Mouse (Mus musculus) neural tube, embryonic 12.5 days (tissue): Measurements from ENCODE around the gene Tas2r134. TPM values are rescaled to one million over a fixed set of nuclear protein-coding genes. Genes with fewer than 3 reads are reported as not detected.

ENCODE experiments used
- ATAC-seq: fragments of 200-750 bp; cut with Nextera tagmentation; 2 replicates; pipeline ENCODE4 v1.8.0; 2017; ENCODE audit warnings: low read depth, mild to moderate bottlenecking, moderate TSS enrichment, moderate library complexity; ENCODE audit not compliant: low FRiP score
- H3K27ac ChIP-seq: fragments of 300-500 bp; sonication (generic); 2 replicates; pipeline ENCODE4 v1.5.1; 2016
- H3K27me3 ChIP-seq: fragments of 300-500 bp; sonication (generic); replicated peaks from 2 replicates; pipeline ENCODE4 v1.6.1; 2016; ENCODE audit warnings: mild to moderate bottlenecking
- H3K36me3 ChIP-seq: fragments of 300-500 bp; sonication (generic); 2 replicates; pipeline ENCODE4 v1.6.1; 2016; ENCODE audit warnings: mild to moderate bottlenecking
- H3K4me1 ChIP-seq: fragments of 300-500 bp; sonication (generic); 2 replicates; pipeline ENCODE4 v1.6.1; 2016
- H3K4me2 ChIP-seq: fragments of 300-500 bp; sonication (generic); replicated peaks from 2 replicates; pipeline ENCODE4 v1.6.1; 2016; ENCODE audit warnings: mild to moderate bottlenecking
- H3K4me3 ChIP-seq: fragments of 300-500 bp; sonication (generic); 2 replicates; pipeline ENCODE4 v1.5.1; 2016
- H3K9ac ChIP-seq: fragments of 300-500 bp; sonication (generic); 2 replicates; pipeline ENCODE4 v1.6.1; 2016; ENCODE audit warnings: mild to moderate bottlenecking
- H3K9me3 ChIP-seq: fragments of 300-500 bp; sonication (generic); 2 replicates; pipeline ENCODE4 v1.6.1; 2016; ENCODE audit warnings: mild to moderate bottlenecking
- WGBS: fragments of 180-500 bp; shearing (Covaris S2); methylation state at CpG from one replicate; pipeline ENCODE4 v1.1.7; 2016; 5-methylcytosine and 5-hydroxymethylcytosine counted together
- polyA plus RNA-seq: library from polyadenylated mRNA; unstranded; fragments of >200 nt; fragmentation: Nextera tagmentation; extraction: Ambion mirVana; gene quantifications from 2 replicates; pipeline ENCODE4 v1.2.1, GENCODE M21; 2016

The Tas2r134 gene
- polyA plus RNA-seq, 1 experiment from 2014 or later = not detected

DNA sequence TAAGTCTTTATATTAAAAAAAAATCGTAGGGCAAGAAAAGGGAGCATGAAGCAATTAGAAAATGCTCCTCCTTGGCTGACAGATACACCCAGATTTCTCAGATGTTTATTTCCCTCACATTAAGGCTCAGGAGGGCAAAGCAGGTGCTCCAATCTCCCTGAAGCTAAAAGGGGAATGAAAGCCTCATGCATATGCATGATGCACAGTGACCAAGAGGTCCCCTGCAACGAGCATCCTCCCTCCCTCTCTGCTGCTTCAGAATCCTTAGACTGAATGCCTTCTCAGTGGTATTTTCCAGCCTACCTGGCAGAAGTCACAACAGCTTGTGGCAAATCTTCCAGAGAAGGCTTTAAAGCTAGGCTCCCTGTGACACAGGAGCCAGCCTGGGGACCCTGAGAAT lies 16.4 kb upstream of the Tas2r134 start:
- WGBS = 34% methylated on average over 2 of the region's 2 CpGs
- H3K4me1 ChIP-seq = peaks cover 14% of the 10 kb centered on the region
- ATAC-seq = peak; percentile 85
- H3K9me3 ChIP-seq = no peaks in the 10 kb centered on the region
- H3K36me3 ChIP-seq = no peaks in the 10 kb centered on the region
- H3K4me2 ChIP-seq = no peak overlapping the region
- no peak overlapping the region for H3K4me3 ChIP-seq
- H3K27me3 ChIP-seq = no peaks in the 10 kb centered on the region
- H3K9ac ChIP-seq = no peak overlapping the region
- H3K27ac ChIP-seq = no peak overlapping the region

DNA sequence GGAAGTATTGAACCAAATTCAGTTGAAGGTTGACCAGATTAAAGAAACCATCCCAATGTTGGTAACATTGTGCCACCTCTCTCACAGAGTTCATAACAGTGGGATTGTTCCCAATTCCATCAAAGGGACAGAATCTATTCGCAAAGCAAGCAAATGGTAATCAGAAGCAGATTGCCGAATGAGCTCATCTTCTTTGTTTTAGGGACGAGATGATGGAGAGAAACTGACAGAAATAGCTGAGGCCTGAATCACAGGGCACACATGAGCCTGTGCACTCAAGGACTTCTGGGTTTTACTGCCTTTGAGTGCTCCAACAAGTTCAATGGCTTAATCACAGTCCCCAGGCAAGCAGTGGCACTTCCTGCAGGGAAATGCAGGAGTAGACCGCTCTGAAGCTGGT lies 13.6 kb upstream of the Tas2r134 start:
- Histone ChIP-seq H3K4me1 (peaks cover 14% of the 10 kb centered on the region), H3K27me3 (no peaks in the 10 kb centered on the region), H3K4me3 (no peak overlapping the region), H3K4me2 (no peak overlapping the region), H3K9me3 (no peaks in the 10 kb centered on the region), H3K27ac (no peak overlapping the region), H3K36me3 (no peaks in the 10 kb centered on the region), H3K9ac (no peak overlapping the region)
- WGBS = 79% methylated on average over 4 of the region's 4 CpGs
- no peak for ATAC-seq

GRCm38 (mm10) chr2:51621931-51622330 lies 5.4 kb upstream of the Tas2r134 start:
- H3K36me3 ChIP-seq = no peaks in the 10 kb centered on the region
- H3K27me3 ChIP-seq = no peaks in the 10 kb centered on the region
- 96% methylated on average over 2 of the region's 2 CpGs for WGBS
- ATAC-seq = no peak
- no peaks in the 10 kb centered on the region for H3K4me1 ChIP-seq
- H3K9me3 ChIP-seq = no peaks in the 10 kb centered on the region
- no peak overlapping the region for H3K9ac ChIP-seq
- no peak overlapping the region for H3K4me3 ChIP-seq
- no peak overlapping the region for H3K4me2 ChIP-seq
- H3K27ac ChIP-seq = no peak overlapping the region

- Histone ChIP-seq H3K4me3 (no peak overlapping the region), H3K4me2 (no peak overlapping the region), H3K27me3 (no peaks in the 10 kb centered on the region), H3K27ac (no peak overlapping the region), H3K36me3 (no peaks in the 10 kb centered on the region), H3K4me1 (no peaks in the 10 kb centered on the region), H3K9ac (no peak overlapping the region), H3K9me3 (no peaks in the 10 kb centered on the region)
- no peak for ATAC-seq
- 92% methylated on average over 3 of the region's 3 CpGs for WGBS
Observed at GRCm38 (mm10) chr2:51626007-51626406, 1.3 kb upstream of the Tas2r134 start.

- Histone ChIP-seq H3K9ac (no peak overlapping the region), H3K4me1 (no peaks in the 10 kb centered on the region), H3K9me3 (no peaks in the 10 kb centered on the region), H3K27ac (no peak overlapping the region), H3K4me2 (no peak overlapping the region), H3K27me3 (no peaks in the 10 kb centered on the region), H3K36me3 (no peaks in the 10 kb centered on the region), H3K4me3 (no peak overlapping the region)
- no peak for ATAC-seq
- 89% methylated on average over 2 of the region's 2 CpGs for WGBS
Observed at GRCm38 (mm10) chr2:51631428-51631827, 4.1 kb downstream of the Tas2r134 start.

DNA sequence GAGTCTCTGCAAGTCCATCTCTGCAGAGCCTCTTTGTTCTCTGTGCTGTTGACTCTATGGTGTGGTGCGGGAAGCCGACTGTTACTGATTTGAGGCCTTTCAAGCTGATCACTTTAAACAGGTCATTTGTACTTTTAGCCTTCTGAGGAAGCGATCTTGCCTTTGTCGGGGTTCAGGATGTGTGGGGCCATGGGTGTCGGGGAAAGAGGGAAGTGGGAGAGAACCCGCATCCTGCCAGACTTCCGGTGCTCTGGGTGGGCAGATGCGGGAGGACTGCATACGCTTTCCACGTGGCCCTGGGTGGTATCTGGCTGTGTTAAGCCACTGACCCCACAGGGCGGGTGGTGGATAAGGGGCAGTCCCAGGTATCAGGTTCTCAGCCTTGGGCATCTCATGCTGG lies 10.4 kb downstream of the Tas2r134 start:
- Histone ChIP-seq H3K4me2 (no peak overlapping the region), H3K9me3 (no peaks in the 10 kb centered on the region), H3K27me3 (no peaks in the 10 kb centered on the region), H3K36me3 (no peaks in the 10 kb centered on the region), H3K27ac (no peak overlapping the region), H3K4me3 (no peak overlapping the region), H3K4me1 (no peaks in the 10 kb centered on the region), H3K9ac (no peak overlapping the region)
- 88% methylated on average over 11 of the region's 11 CpGs for WGBS
- no peak for ATAC-seq

- no peak overlapping the region for H3K4me3 ChIP-seq
- no peak overlapping the region for H3K27ac ChIP-seq
- ATAC-seq = no peak
- no peaks in the 10 kb centered on the region for H3K9me3 ChIP-seq
- H3K27me3 ChIP-seq = no peaks in the 10 kb centered on the region
- H3K36me3 ChIP-seq = no peaks in the 10 kb centered on the region
- H3K4me2 ChIP-seq = no peak overlapping the region
- no peak overlapping the region for H3K9ac ChIP-seq
- H3K4me1 ChIP-seq = no peaks in the 10 kb centered on the region
- WGBS = 96% methylated on average over 7 of the region's 7 CpGs
Observed at GRCm38 (mm10) chr2:51641635-51642034, 14.3 kb downstream of the Tas2r134 start.

GRCm38 (mm10) chr2:51643244-51644139 lies 16.2 kb downstream of the Tas2r134 start:
- 72% methylated on average over 7 of the region's 7 CpGs for WGBS
- H3K4me3 ChIP-seq = no peak overlapping the region
- no peak for ATAC-seq
- no peaks in the 10 kb centered on the region for H3K27me3 ChIP-seq
- no peaks in the 10 kb centered on the region for H3K9me3 ChIP-seq
- no peak overlapping the region for H3K9ac ChIP-seq
- no peak overlapping the region for H3K27ac ChIP-seq
- H3K4me2 ChIP-seq = no peak overlapping the region
- no peaks in the 10 kb centered on the region for H3K4me1 ChIP-seq
- H3K36me3 ChIP-seq = no peaks in the 10 kb centered on the region

DNA sequence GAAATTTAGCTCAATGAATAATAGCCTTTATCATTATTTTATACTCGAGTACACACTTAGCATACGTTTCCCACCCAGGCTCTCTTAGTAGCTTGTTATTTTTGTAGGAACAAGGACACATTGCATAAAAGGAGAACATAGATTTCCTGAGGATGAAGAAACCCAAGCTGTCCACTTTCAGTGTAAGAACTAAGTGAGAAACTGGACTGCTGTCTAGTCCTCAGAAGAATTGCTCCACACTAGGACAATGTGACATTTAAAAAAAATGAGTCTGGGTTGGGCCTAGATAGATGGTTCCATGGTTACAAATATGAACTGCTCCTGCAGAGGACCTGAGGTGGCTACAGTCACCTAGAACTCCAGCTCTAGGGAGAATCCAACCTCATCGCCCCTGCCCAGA lies 20.7 kb downstream of the Tas2r134 start:
- Histone ChIP-seq H3K27me3 (no peaks in the 10 kb centered on the region), H3K27ac (no peak overlapping the region), H3K4me2 (no peak overlapping the region), H3K9ac (no peak overlapping the region), H3K36me3 (no peaks in the 10 kb centered on the region), H3K4me3 (no peak overlapping the region), H3K4me1 (no peaks in the 10 kb centered on the region), H3K9me3 (no peaks in the 10 kb centered on the region)
- no peak for ATAC-seq
- WGBS = 84% methylated on average over 3 of the region's 3 CpGs

DNA sequence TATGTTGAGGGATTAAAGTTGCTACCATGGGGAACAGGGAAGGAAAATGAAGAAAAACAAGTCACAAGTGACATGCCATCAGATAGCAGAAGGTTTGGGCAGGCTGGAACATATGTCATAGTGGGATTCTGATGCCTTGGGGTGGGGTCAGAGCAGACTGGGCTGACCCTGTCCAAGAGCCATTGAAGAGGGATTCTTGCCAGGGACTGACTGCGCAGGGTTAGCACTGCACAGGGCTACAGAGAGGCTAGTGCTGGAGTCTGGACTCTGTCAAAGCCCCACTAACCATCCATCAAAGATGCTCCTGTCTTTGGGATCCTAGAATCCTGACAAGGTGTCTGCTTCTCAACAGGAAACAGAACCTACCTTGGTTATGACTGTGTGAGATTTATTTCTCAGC lies 22.6 kb downstream of the Tas2r134 start:
- Histone ChIP-seq H3K9ac (no peak overlapping the region), H3K36me3 (no peaks in the 10 kb centered on the region), H3K27me3 (no peaks in the 10 kb centered on the region), H3K4me1 (no peaks in the 10 kb centered on the region), H3K4me3 (no peak overlapping the region), H3K27ac (no peak overlapping the region), H3K9me3 (no peaks in the 10 kb centered on the region), H3K4me2 (no peak overlapping the region)
- ATAC-seq = no peak
- 95% methylated on average over 1 of the region's 1 CpGs for WGBS

GRCm38 (mm10) chr2:51652086-51652485 lies 24.8 kb downstream of the Tas2r134 start:
- H3K36me3 ChIP-seq = no peaks in the 10 kb centered on the region
- H3K9me3 ChIP-seq = no peaks in the 10 kb centered on the region
- WGBS = 96% methylated on average over 10 of the region's 10 CpGs
- ATAC-seq = no peak
- H3K27ac ChIP-seq = no peak overlapping the region
- no peak overlapping the region for H3K9ac ChIP-seq
- no peak overlapping the region for H3K4me2 ChIP-seq
- H3K27me3 ChIP-seq = no peaks in the 10 kb centered on the region
- H3K4me1 ChIP-seq = no peaks in the 10 kb centered on the region
- no peak overlapping the region for H3K4me3 ChIP-seq

GRCm38 (mm10) chr2:51657684-51658083 lies 30.4 kb downstream of the Tas2r134 start:
- Histone ChIP-seq H3K9ac (no peak overlapping the region), H3K36me3 (no peaks in the 10 kb centered on the region), H3K4me3 (no peak overlapping the region), H3K27ac (no peak overlapping the region), H3K4me2 (no peak overlapping the region), H3K9me3 (no peaks in the 10 kb centered on the region), H3K4me1 (no peaks in the 10 kb centered on the region; the same call in 1 of the 2 replicates), H3K27me3 (no peaks in the 10 kb centered on the region)
- no peak for ATAC-seq
- 47% methylated on average over 3 of the region's 3 CpGs for WGBS

- no peak overlapping the region for H3K4me2 ChIP-seq
- no peaks in the 10 kb centered on the region; the same call in 1 of the 2 replicates for H3K4me1 ChIP-seq
- no peak overlapping the region for H3K9ac ChIP-seq
- no peaks in the 10 kb centered on the region for H3K36me3 ChIP-seq
- H3K27ac ChIP-seq = no peak overlapping the region
- H3K27me3 ChIP-seq = no peaks in the 10 kb centered on the region
- ATAC-seq = no peak
- 77% methylated on average over 5 of the region's 5 CpGs for WGBS
- no peak overlapping the region for H3K4me3 ChIP-seq
- no peaks in the 10 kb centered on the region for H3K9me3 ChIP-seq
Observed at GRCm38 (mm10) chr2:51658288-51658687, 31.0 kb downstream of the Tas2r134 start.
